Comparison of ENCODE assay signal across 9 mouse cellular contexts in the genomic region with DNA sequence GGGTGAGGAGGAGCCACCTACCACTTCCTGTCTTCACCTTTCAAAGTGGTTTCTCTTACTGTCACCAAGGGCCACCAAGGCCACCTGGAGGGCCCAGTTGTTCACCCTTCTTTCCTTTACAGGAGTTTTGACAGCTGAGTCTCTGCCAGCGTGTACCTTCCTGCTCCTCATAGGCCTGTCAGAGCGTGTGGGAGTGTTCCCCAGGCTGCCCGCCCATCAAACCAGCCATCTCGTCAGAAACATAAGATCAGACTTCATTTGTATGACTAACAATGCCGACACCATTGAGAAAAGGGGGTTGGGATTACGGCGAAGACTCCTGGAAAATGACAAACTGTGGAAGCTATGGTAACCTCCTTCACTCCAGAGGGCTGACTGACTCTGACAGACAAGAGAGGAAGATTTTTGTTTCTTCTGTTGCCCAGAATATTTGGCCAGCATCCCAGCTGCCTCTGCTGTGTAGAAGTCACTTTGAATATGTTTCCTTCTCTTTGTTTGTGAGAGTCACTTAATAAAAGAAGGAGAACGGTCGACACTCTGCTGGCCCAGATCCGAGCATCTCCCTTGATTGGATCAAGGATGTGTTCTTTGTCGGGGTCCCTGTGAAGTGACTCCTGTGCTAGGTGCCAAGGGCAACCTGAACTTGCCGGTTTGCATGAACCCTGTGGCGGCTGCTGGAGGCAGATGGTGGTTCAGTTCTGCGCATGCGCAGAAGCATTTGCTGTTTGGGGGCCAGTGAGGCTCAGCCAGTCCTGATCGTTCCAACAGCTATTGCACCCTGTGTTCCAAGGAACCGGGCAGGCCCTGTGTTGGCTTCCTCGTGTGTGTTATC. TPM values are rescaled to one million over a fixed set of nuclear protein-coding genes. Genes with fewer than 3 reads are reported as not detected.
DNase-seq lines count a peak whose midpoint lies in the region.
"Had no signal": no experiment of that assay in that cellular context is flagged by ENCODE, and none has a peak within 500 bp of the region (broad histone marks: within the 10 kb centered on the region; RNA-seq: fewer than 3 reads in every experiment).

No protein-coding gene starts in this region.

- intact Hi-C loops in heart, postnatal 14 days (cut with DNase I) = no loop called here

- DNase-seq in left cerebral cortex, adult 18-20 months (ENCODE audit: low spot score in 2 of 2) = peak; percentile 25 to 44
- DNase-seq in left cerebral cortex, adult 11 months (ENCODE audit: low spot score) = no peak
- peak; percentile 81 to 84 for DNase-seq in cerebellum, postnatal 25 days
- peak; percentile 57 to 73 for DNase-seq in layer of hippocampus, postnatal 25 days (ENCODE audit: extremely low spot score in 1 of 2, low spot score in 1 of 2)
- DNase-seq in right cerebral cortex, postnatal 10 days (ENCODE audit: low spot score in 2 of 2) = peak; percentile 78 to 81
- no peak for DNase-seq in heart, postnatal 14 days
- no peak for DNase-seq in heart, postnatal 4 days
- no peak for DNase-seq in spleen, postnatal 14 days (ENCODE audit: low spot score in 2 of 2)

RNA-seq across cellular contexts. Expression of a gene that starts 34.6 kb away (rescaled TPM):
- total RNA-seq in left cerebral cortex, adult 18-20 months (2021) = 1 to 10 TPM; 6.8 to 8.6 TPM
- total RNA-seq in layer of hippocampus, postnatal 25 days (2021) = 1 to 10 TPM; 8.1 to 9.8 TPM
- total RNA-seq in heart, postnatal 14 days (2021) = 1 to 10 TPM in 1 of 2 experiments, under 1 TPM in 1; 0.54 to 1.3 TPM
- under 1 TPM; 0.45 to 0.97 TPM for total RNA-seq in heart, postnatal 4 days (2021)
- total RNA-seq: neutrophil, adult 5-6 weeks had no signal

Comparison
In these comparisons a context has a peak if more than half of its experiments do, and no peak if none do; other contexts are left out.
1. DNase-seq: peak in left cerebral cortex, adult 18-20 months (2 of 2), cerebellum, postnatal 25 days (2 of 2), layer of hippocampus, postnatal 25 days (2 of 2) and right cerebral cortex, postnatal 10 days (2 of 2); none in left cerebral cortex, adult 11 months (single experiment), heart, postnatal 14 days (0 of 2), heart, postnatal 4 days (single experiment) and spleen, postnatal 14 days (0 of 2).